Comparison of ENCODE assay signal across 32 mouse cellular contexts in the genomic region with DNA sequence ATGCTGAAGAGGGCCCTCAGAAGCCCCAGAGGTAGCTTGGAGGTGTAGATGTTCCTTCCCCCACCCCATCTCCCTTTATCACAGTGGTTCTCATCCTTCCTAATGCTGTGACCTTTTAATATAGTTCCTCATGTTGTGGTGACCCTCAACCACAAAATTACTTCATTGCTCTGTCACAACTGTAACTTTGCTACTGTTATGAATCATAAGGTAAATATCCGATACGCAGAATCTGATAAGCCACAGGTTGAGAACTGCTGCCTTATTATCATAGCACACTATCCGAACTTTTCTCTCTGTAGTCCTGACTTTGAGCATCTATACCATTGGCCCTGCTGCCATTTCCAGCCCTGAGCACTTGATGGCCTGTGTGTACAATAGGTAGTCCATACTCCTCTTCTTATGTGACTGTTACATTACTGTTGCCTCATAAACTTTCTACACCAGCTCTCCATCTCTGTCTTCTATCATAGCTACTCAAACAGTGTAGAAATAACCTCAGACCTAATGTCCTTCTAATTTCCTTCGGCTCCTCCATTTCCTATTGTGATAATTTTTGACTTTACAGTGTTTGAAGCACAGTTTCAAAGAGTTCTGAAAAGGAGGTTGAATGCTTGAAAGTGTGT. TPM values are rescaled to one million over a fixed set of nuclear protein-coding genes. Genes with fewer than 3 reads are reported as not detected.
A peak's percentile ranks its signal among the peaks of the same experiment; 100 is the strongest.
DNase-seq lines count a peak whose midpoint lies in the region; ATAC-seq lines count a peak whose summit lies in the region.
"Had no signal": no experiment of that assay in that cellular context is flagged by ENCODE, and none has a peak within 500 bp of the region (broad histone marks: within the 10 kb centered on the region; RNA-seq: fewer than 3 reads in every experiment).

No protein-coding gene starts in this region.

- H3K27ac ChIP-seq in neural tube, embryonic 15.5 days (replicated peaks), result no peak overlapping the region
- H3K27ac ChIP-seq: embryonic facial prominence, embryonic 12.5 days; embryonic facial prominence, embryonic 15.5 days; forebrain, embryonic 12.5 days; forebrain, embryonic 15.5 days; heart, embryonic 15.5 days; hindbrain, embryonic 10.5 days; hindbrain, embryonic 13.5 days had no signal

- H3K4me2 ChIP-seq in neural tube, embryonic 15.5 days, result no peak overlapping the region
- H3K4me2 ChIP-seq: embryonic facial prominence, embryonic 12.5 days; embryonic facial prominence, embryonic 15.5 days; forebrain, embryonic 12.5 days; forebrain, embryonic 15.5 days; heart, embryonic 12.5 days; heart, embryonic 15.5 days; hindbrain, embryonic 13.5 days had no signal

- no peaks in the 10 kb centered on the region for H3K9me3 ChIP-seq in neural tube, embryonic 15.5 days (replicated peaks)
- H3K9me3 ChIP-seq: embryonic facial prominence, embryonic 12.5 days; embryonic facial prominence, embryonic 15.5 days; forebrain, embryonic 12.5 days; forebrain, embryonic 15.5 days; G1E; heart, embryonic 15.5 days; hindbrain, embryonic 10.5 days; hindbrain, embryonic 13.5 days had no signal

- H3K4me3 ChIP-seq in neural tube, embryonic 15.5 days (replicated peaks), result no peak overlapping the region
- H3K4me3 ChIP-seq: embryonic facial prominence, embryonic 12.5 days; embryonic facial prominence, embryonic 15.5 days; forebrain, embryonic 12.5 days; forebrain, embryonic 15.5 days; heart, embryonic 12.5 days; heart, embryonic 15.5 days; hindbrain, embryonic 10.5 days; hindbrain, embryonic 13.5 days had no signal

- 96% methylated on average over 4 of the region's 4 CpGs for WGBS in neural tube, embryonic 15.5 days

- no peaks in the 10 kb centered on the region for H3K4me1 ChIP-seq in neural tube, embryonic 15.5 days
- H3K4me1 ChIP-seq: embryonic facial prominence, embryonic 12.5 days; embryonic facial prominence, embryonic 15.5 days; forebrain, embryonic 12.5 days; forebrain, embryonic 15.5 days; heart, embryonic 12.5 days; heart, embryonic 15.5 days; hindbrain, embryonic 10.5 days; hindbrain, embryonic 13.5 days had no signal

- H3K9ac ChIP-seq in neural tube, embryonic 15.5 days (replicated peaks), result no peak overlapping the region
- H3K9ac ChIP-seq: embryonic facial prominence, embryonic 12.5 days; embryonic facial prominence, embryonic 15.5 days; forebrain, embryonic 12.5 days; forebrain, embryonic 15.5 days; heart, embryonic 12.5 days; heart, embryonic 15.5 days; hindbrain, embryonic 13.5 days had no signal

- no peaks in the 10 kb centered on the region for H3K36me3 ChIP-seq in neural tube, embryonic 15.5 days
- H3K36me3 ChIP-seq: embryonic facial prominence, embryonic 12.5 days; embryonic facial prominence, embryonic 15.5 days; forebrain, embryonic 12.5 days; forebrain, embryonic 15.5 days; G1E; heart, embryonic 15.5 days; hindbrain, embryonic 10.5 days; hindbrain, embryonic 13.5 days had no signal

- no peaks in the 10 kb centered on the region for H3K27me3 ChIP-seq in neural tube, embryonic 15.5 days (replicated peaks)
- H3K27me3 ChIP-seq: CH12.LX; embryonic facial prominence, embryonic 12.5 days; embryonic facial prominence, embryonic 15.5 days; forebrain, embryonic 12.5 days; forebrain, embryonic 15.5 days; heart, embryonic 12.5 days; heart, embryonic 15.5 days; hindbrain, embryonic 13.5 days had no signal

- peak; percentile 43 for ATAC-seq in CD4-positive, CD25-positive, alpha-beta regulatory T cell, adult 4 months
- ATAC-seq in granulocyte monocyte progenitor cell, adult 5-6 weeks (replicated peaks; ENCODE audit: poor library complexity, severe bottlenecking), result peak; percentile 81
- ATAC-seq in megakaryocyte progenitor cell, adult 5-6 weeks (replicated peaks; ENCODE audit: poor library complexity), result peak; percentile 69
- ATAC-seq in megakaryocyte-erythroid progenitor cell, adult 5-6 weeks (replicated peaks; ENCODE audit: low FRiP score, low TSS enrichment, poor library complexity, severe bottlenecking), result no peak
- no peak for ATAC-seq in neural tube, embryonic 15.5 days (ENCODE audit: low FRiP score)
- ATAC-seq: forebrain, embryonic 15.5 days; hindbrain, embryonic 16.5 days; inflammation-experienced regulatory T-cells, adult 6 months; intestine, embryonic 16.5 days; Patski had no signal

- DNase-seq in 416B (ENCODE audit: low read depth), result peak; percentile 73
- no peak for DNase-seq in gastrocnemius, postnatal 25 days
- no peak for DNase-seq in frontal cortex, postnatal 25 days (ENCODE audit: low spot score in 2 of 2)
- DNase-seq: adrenal gland, postnatal 10 days; adrenal gland, postnatal 36 days; B cell, adult 2 months; cerebellum, adult 18-20 months; cerebellum, adult 9-10 months; cerebellum, postnatal 14 days; gastrocnemius, postnatal 10 days; heart, adult 18-20 months; heart, postnatal 10 days; heart, postnatal 36 days had no signal

RNA-seq across cellular contexts. Expression of a gene that starts 2.4 kb away (rescaled TPM):
- polyA plus RNA-seq in CD4-positive, CD25-positive, alpha-beta regulatory T cell, adult 4 months (2017; shearing (Covaris generic)), result not detected
- total RNA-seq in granulocyte monocyte progenitor cell, adult 5-6 weeks (2014; fragmentation: Nextera tagmentation), result 3.5 and 8.0 TPM in 2 replicates
- 13.4 and 14.1 TPM in 2 replicates for total RNA-seq in granulocyte monocyte progenitor cell, adult 5-6 weeks (2017)
- total RNA-seq in megakaryocyte progenitor cell, adult 5-6 weeks (2015), result 5.6 and 5.9 TPM in 2 replicates
- total RNA-seq in megakaryocyte progenitor cell, adult 5-6 weeks (2017), result 5.4 and 6.0 TPM in 2 replicates
- total RNA-seq in gastrocnemius, postnatal 25 days (2021), result 1 to 10 TPM; 3.2 to 5.3 TPM
- total RNA-seq in megakaryocyte-erythroid progenitor cell, adult 5-6 weeks (2014; fragmentation: Nextera tagmentation), result 2.8 and 3.9 TPM in 2 replicates
- total RNA-seq in megakaryocyte-erythroid progenitor cell, adult 5-6 weeks (2017), result 5.5 and 24.2 TPM in 2 replicates
- polyA plus RNA-seq in neural tube, embryonic 15.5 days (2015; fragmentation: Nextera tagmentation; extraction: Ambion mirVana), result 0.46 and 0.72 TPM in 2 replicates
- polyA plus RNA-seq: embryonic facial prominence, embryonic 15.5 days; G1E; heart, embryonic 12.5 days; hindbrain, embryonic 10.5 days; hindbrain, embryonic 16.5 days; intestine, embryonic 16.5 days had no signal

RNA-seq across cellular contexts. Expression of a gene that starts 47.0 kb away (rescaled TPM):
- polyA plus RNA-seq in CD4-positive, CD25-positive, alpha-beta regulatory T cell, adult 4 months (2017; shearing (Covaris generic)), result 10 to 100 TPM; 38.2 to 46.2 TPM
- not detected in 2 replicates for total RNA-seq in granulocyte monocyte progenitor cell, adult 5-6 weeks (2014; fragmentation: Nextera tagmentation)
- total RNA-seq in granulocyte monocyte progenitor cell, adult 5-6 weeks (2017), result 0.26 TPM in 1 of 2 replicates, not detected in the other
- total RNA-seq in megakaryocyte progenitor cell, adult 5-6 weeks (2015), result 0.22 TPM in 1 of 2 replicates, not detected in the other
- 0.10 TPM in 1 of 2 replicates, not detected in the other for total RNA-seq in megakaryocyte progenitor cell, adult 5-6 weeks (2017)
- total RNA-seq in gastrocnemius, postnatal 25 days (2021), result 1 to 10 TPM; 2.9 to 3.3 TPM
- total RNA-seq in megakaryocyte-erythroid progenitor cell, adult 5-6 weeks (2014; fragmentation: Nextera tagmentation), result 0.74 and 1.2 TPM in 2 replicates
- 0.57 TPM in 1 of 2 replicates, not detected in the other for total RNA-seq in megakaryocyte-erythroid progenitor cell, adult 5-6 weeks (2017)
- 3.1 and 4.0 TPM in 2 replicates for polyA plus RNA-seq in neural tube, embryonic 15.5 days (2015; fragmentation: Nextera tagmentation; extraction: Ambion mirVana)
- polyA plus RNA-seq: G1E had no signal

Comparison
In these comparisons a context has a peak if more than half of its experiments do, and no peak if none do; other contexts are left out.
1. ATAC-seq: peak in CD4-positive, CD25-positive, alpha-beta regulatory T cell, adult 4 months (single experiment), granulocyte monocyte progenitor cell, adult 5-6 weeks (single experiment) and megakaryocyte progenitor cell, adult 5-6 weeks (single experiment); none in megakaryocyte-erythroid progenitor cell, adult 5-6 weeks (single experiment) and neural tube, embryonic 15.5 days (single experiment).